Mouse (Mus musculus): Measurements from ENCODE around the gene Eid3.

- TF ChIP-seq CTCF (IDR thresholded peaks at IDR 0.05; ENCODE audit: control insufficient read depth, insufficient read depth, insufficient read length) (no peak), MYOG (IDR thresholded peaks at IDR 0.05; ENCODE audit: control insufficient read depth, extremely low read depth, insufficient read length) (no peak)
Observed at GRCm38 (mm10) chr10:82866832-82867231, 406 bp downstream of the Eid3 start.
